Mouse (Mus musculus) C2C12 (cell line): Measurements from ENCODE around the gene Rpusd3. TPM values are rescaled to one million over a fixed set of nuclear protein-coding genes. Genes with fewer than 3 reads are reported as not detected.

Experiments used
- H3K27me3 ChIP-seq: one replicate; pipeline ENCODE4 v1.6.1; 2011; ENCODE audit not compliant: control insufficient read depth, insufficient read depth, insufficient read length
- H3K36me3 ChIP-seq: one replicate; pipeline ENCODE4 v1.6.1; 2011; ENCODE audit not compliant: control insufficient read depth, insufficient read depth
- H3K4me3 ChIP-seq: one replicate; pipeline ENCODE4 v1.5.1; 2011; ENCODE audit warnings: mild to moderate bottlenecking, control low read depth; ENCODE audit not compliant: poor library complexity, insufficient read depth, severe bottlenecking
- H3K79me2 ChIP-seq: one replicate; pipeline ENCODE4 v1.6.1; 2011; ENCODE audit not compliant: control insufficient read depth, insufficient read depth
- H3K79me3 ChIP-seq: one replicate; pipeline ENCODE4 v1.6.1; 2011; ENCODE audit warnings: low read depth, control low read depth
- H3ac ChIP-seq: one replicate; pipeline ENCODE3; 2011; ENCODE audit warnings: low read depth; ENCODE audit not compliant: control insufficient read depth, insufficient read length
- CEBPB ChIP-seq: IDR thresholded peaks from one replicate; pipeline ENCODE4 v1.6.1; 2011; ENCODE audit warnings: low read depth, mild to moderate bottlenecking, control low read depth, moderate library complexity
- CTCF ChIP-seq: IDR thresholded peaks from one replicate; pipeline ENCODE4 v1.5.1; 2011; ENCODE audit not compliant: control insufficient read depth, insufficient read depth, insufficient read length
- FOSL1 ChIP-seq: IDR thresholded peaks from one replicate; pipeline ENCODE4 v1.8.0; 2011; ENCODE audit warnings: mild to moderate bottlenecking, low read length; ENCODE audit not compliant: poor library complexity, insufficient read depth, severe bottlenecking
- MAX ChIP-seq: IDR thresholded peaks from one replicate; pipeline ENCODE4 v1.6.1; 2011; ENCODE audit warnings: mild to moderate bottlenecking, control low read depth
- MYOD1 ChIP-seq: IDR thresholded peaks from one replicate; pipeline ENCODE4 v1.6.1; 2011; ENCODE audit warnings: low read depth; ENCODE audit not compliant: control insufficient read depth, insufficient read length
- MYOG ChIP-seq: IDR thresholded peaks from one replicate; pipeline ENCODE4 v1.6.1; 2011; ENCODE audit not compliant: control insufficient read depth, insufficient read length; ENCODE audit errors: extremely low read depth
- USF1 ChIP-seq: IDR thresholded peaks from one replicate; pipeline ENCODE4 v1.6.1; 2011; ENCODE audit warnings: low read depth, mild to moderate bottlenecking, control low read depth, moderate library complexity
- polyA plus RNA-seq: library from polyadenylated mRNA; unstranded; fragments of >200 nt; fragmentation: generic; extraction: Trizol; gene quantifications from one replicate; pipeline ENCODE4 v1.2.1, GENCODE M21; 2012; ENCODE audit warnings: missing spikeins

Gene Rpusd3
- polyA plus RNA-seq, 1 experiment = 8.8 TPM

GRCm38 (mm10) chr6:113437135-113437534, 18.0 kb upstream of the Rpusd3 start:
- no peaks in the 10 kb centered on the region for H3K79me3 ChIP-seq
- TF ChIP-seq MYOG = no peak
- no peak for TF ChIP-seq MAX
- no peak for TF ChIP-seq MYOD1
- TF ChIP-seq CEBPB = no peak
- no peak for TF ChIP-seq CTCF
- no peak for TF ChIP-seq FOSL1
- TF ChIP-seq USF1 = no peak
- H3ac ChIP-seq = no peak overlapping the region
- no peak overlapping the region for H3K4me3 ChIP-seq
- no peaks in the 10 kb centered on the region for H3K79me2 ChIP-seq
- no peaks in the 10 kb centered on the region for H3K36me3 ChIP-seq
- H3K27me3 ChIP-seq = peaks cover 9% of the 10 kb centered on the region

DNA sequence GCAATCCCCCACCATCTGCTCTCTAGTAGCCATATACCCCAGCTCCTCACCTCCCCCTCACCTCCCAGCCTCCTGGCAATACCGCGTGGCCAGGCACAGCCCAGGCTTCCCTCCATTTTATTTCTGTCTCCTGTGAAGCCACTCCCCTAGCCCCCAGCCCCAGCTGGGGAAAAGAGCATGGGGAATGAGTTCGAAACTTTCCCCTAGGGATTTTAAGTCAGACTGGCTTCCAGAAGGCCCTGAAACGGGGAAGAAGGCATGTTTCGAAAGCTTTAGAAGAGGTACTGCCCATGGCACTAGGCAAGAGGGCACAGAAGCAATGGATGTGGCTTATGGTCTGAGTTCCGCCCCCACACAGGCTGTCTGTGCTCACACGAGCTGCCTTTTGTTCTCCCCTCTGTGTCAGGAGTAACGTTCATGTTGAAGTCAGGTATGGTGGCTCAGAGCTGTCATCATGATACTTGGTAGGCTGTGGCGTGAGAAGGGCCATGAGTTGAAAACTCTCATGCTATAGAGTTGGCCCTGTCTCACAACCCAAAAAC, 16.6 kb upstream of the Rpusd3 start, which contains the start of gene Cidec:
Gene Cidec (minus strand): TSS at position 97 of the 542 bp plus-strand sequence.
- no peaks in the 10 kb centered on the region for H3K79me3 ChIP-seq
- H3ac ChIP-seq = no peak within 1 kb of the TSS
- peaks cover 9% of the 10 kb centered on the region for H3K27me3 ChIP-seq
- H3K79me2 ChIP-seq = no peaks in the 10 kb centered on the region
- no peaks in the 10 kb centered on the region for H3K36me3 ChIP-seq
- TF ChIP-seq MYOG (no peak), MAX (no peak), CTCF (no peak)
- no peak within 1 kb of the TSS for H3K4me3 ChIP-seq

DNA sequence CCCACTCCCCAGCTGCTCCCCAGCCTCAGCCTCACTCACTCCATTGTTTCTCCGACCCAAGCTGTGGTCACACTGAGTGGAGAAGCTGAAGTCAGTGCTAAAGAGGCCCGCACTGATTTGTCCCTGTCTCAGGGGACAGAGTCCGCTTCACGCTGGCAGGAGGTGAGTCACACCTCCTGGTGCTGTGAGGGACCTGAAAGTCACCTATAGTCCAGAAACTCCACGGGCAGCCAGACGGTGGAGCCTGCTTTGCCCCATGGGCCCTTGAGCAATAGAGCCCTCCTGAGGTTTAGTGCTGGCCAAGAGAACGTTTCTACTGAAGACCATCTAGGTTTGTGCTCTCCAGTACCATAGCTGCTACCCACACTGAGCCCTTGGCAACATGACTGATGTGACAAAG, 15.6 kb upstream of the Rpusd3 start:
- H3K4me3 ChIP-seq = no peak overlapping the region
- H3K79me2 ChIP-seq = no peaks in the 10 kb centered on the region
- TF ChIP-seq MYOD1 = no peak
- no peak for TF ChIP-seq USF1
- TF ChIP-seq CEBPB = no peak
- TF ChIP-seq FOSL1 = no peak
- TF ChIP-seq CTCF = no peak
- no peak for TF ChIP-seq MYOG
- TF ChIP-seq MAX = no peak
- H3K27me3 ChIP-seq = peaks cover 9% of the 10 kb centered on the region
- no peak overlapping the region for H3ac ChIP-seq
- H3K36me3 ChIP-seq = no peaks in the 10 kb centered on the region
- no peaks in the 10 kb centered on the region for H3K79me3 ChIP-seq

- Histone ChIP-seq H3K79me3 (no peaks in the 10 kb centered on the region), H3ac (no peak overlapping the region), H3K36me3 (no peaks in the 10 kb centered on the region), H3K4me3 (no peak overlapping the region), H3K27me3 (peaks cover 9% of the 10 kb centered on the region), H3K79me2 (no peaks in the 10 kb centered on the region)
- no peak for TF ChIP-seq MYOG
- no peak for TF ChIP-seq MYOD1
- no peak for TF ChIP-seq CTCF
- no peak for TF ChIP-seq FOSL1
- TF ChIP-seq MAX = no peak
- TF ChIP-seq CEBPB = no peak
- no peak for TF ChIP-seq USF1
Measured at GRCm38 (mm10) chr6:113433661-113434060, 14.5 kb upstream of the Rpusd3 start.

GRCm38 (mm10) chr6:113431801-113432200, 12.7 kb upstream of the Rpusd3 start:
- Histone ChIP-seq H3K27me3 (peaks cover 9% of the 10 kb centered on the region), H3K79me3 (no peaks in the 10 kb centered on the region), H3K79me2 (no peaks in the 10 kb centered on the region), H3K36me3 (no peaks in the 10 kb centered on the region), H3ac (no peak overlapping the region), H3K4me3 (no peak overlapping the region)
- no peak for TF ChIP-seq CTCF
- no peak for TF ChIP-seq USF1
- no peak for TF ChIP-seq MYOD1
- TF ChIP-seq FOSL1 = no peak

- Histone ChIP-seq H3K27me3 (peaks cover 9% of the 10 kb centered on the region), H3K79me3 (no peaks in the 10 kb centered on the region), H3K79me2 (no peaks in the 10 kb centered on the region), H3K36me3 (no peaks in the 10 kb centered on the region), H3ac (no peak overlapping the region), H3K4me3 (no peak overlapping the region)
- TF ChIP-seq FOSL1 (no peak), MYOD1 (no peak)
Measured at GRCm38 (mm10) chr6:113430846-113431245, 11.7 kb upstream of the Rpusd3 start.

DNA sequence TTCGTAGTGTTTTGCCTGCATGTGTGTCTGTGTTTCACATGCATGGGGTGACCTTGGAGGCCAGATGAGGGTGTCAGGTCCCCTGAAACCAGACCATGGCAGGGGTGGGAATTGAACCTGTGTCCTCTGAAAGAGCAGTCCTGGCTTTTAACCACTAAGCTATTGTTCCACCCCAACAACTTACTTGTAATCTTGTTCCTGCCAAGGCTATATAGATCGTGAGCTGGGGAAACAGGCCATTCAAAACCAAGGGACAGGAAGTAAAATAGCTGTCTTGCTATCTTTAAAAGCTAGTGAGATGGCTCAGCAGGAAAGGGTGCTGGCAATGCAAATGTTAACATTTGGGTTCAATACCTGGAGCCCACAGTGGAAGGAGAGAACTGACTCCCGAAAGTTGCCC, 10.8 kb upstream of the Rpusd3 start:
- Histone ChIP-seq H3K4me3 (no peak overlapping the region), H3ac (no peak overlapping the region), H3K36me3 (no peaks in the 10 kb centered on the region), H3K79me2 (no peaks in the 10 kb centered on the region), H3K79me3 (no peaks in the 10 kb centered on the region), H3K27me3 (peaks cover 12% of the 10 kb centered on the region)
- TF ChIP-seq CEBPB (no peak), MYOD1 (no peak), MAX (no peak), USF1 (no peak), CTCF (no peak), MYOG (no peak), FOSL1 (no peak)
